Mouse (Mus musculus): ENCODE data around the gene Tshz2. TPM values are rescaled to one million over a fixed set of nuclear protein-coding genes. Genes with fewer than 3 reads are reported as not detected.
A peak's percentile ranks its signal among the peaks of the same experiment; 100 is the strongest.

Tshz2 gene
- polyA plus RNA-seq, 1 experiment from 2014 or later = 22.8 TPM

DNA sequence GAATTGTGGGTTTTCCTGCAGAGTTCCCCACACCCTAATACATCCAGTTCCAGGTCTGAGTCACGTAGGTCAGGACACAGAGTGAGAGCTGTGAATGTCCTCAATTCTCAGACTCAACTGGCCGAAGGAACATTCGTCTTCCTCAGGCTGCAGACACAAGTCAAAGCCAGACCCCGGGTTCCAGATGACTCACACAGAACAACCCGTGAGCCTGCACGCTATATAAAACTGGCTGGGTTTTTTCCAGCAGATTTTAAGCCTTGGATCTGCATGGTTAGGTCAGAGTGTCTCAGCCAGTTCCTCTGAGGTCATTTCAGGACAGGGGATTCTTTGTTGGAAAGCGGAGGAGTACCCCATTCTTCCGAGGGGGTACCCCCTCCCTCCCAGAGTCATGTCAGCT, 330.0 kb downstream of the Tshz2 start:
- 84% methylated on average over 8 of the region's 8 CpGs for WGBS
- H3K27ac ChIP-seq (ENCODE audit: low read length) = peak overlapping the region; percentile 12; the same call in 1 of the 2 replicates

GRCm38 (mm10) chr2:169970481-169970880, 337.7 kb downstream of the Tshz2 start:
- ATAC-seq = no peak
- WGBS = 92% methylated on average over 6 of the region's 6 CpGs
- Histone ChIP-seq H3K27ac (ENCODE audit: low read length) (no peak overlapping the region), H3K36me3 (ENCODE audit: control insufficient read depth, insufficient read depth, low read length) (no peaks in the 10 kb centered on the region), H3K9me3 (replicated peaks; ENCODE audit: control insufficient read depth, low read length, poor library complexity, severe bottlenecking) (0 out of 2 replicates have a peak, but pooled peaks cover 3% of the 10 kb centered on the region), H3K9ac (ENCODE audit: low read depth, low read length) (no peak overlapping the region), H3K4me3 (ENCODE audit: low read depth, low read length) (no peak overlapping the region), H3K27me3 (ENCODE audit: control insufficient read depth, insufficient read depth, low read depth, low read length) (no peaks in the 10 kb centered on the region), H3K4me2 (ENCODE audit: low read length) (no peak overlapping the region), H3K4me1 (ENCODE audit: control insufficient read depth, insufficient read depth, low read length) (no peaks in the 10 kb centered on the region)

More for the DNA sequence above, 330.0 kb downstream of the Tshz2 start:
- Histone ChIP-seq H3K4me3 (ENCODE audit: low read depth, low read length) (no peak overlapping the region), H3K27me3 (ENCODE audit: control insufficient read depth, insufficient read depth, low read depth, low read length) (no peaks in the 10 kb centered on the region), H3K9me3 (replicated peaks; ENCODE audit: control insufficient read depth, low read length, poor library complexity, severe bottlenecking) (no peaks in the 10 kb centered on the region), H3K4me2 (ENCODE audit: low read length) (no peak overlapping the region), H3K4me1 (ENCODE audit: control insufficient read depth, insufficient read depth, low read length) (peaks cover 10% of the 10 kb centered on the region), H3K36me3 (ENCODE audit: control insufficient read depth, insufficient read depth, low read length) (no peaks in the 10 kb centered on the region), H3K9ac (ENCODE audit: low read depth, low read length) (no peak overlapping the region)
- no peak for ATAC-seq

GRCm38 (mm10) chr2:169982925-169983324, 350.1 kb downstream of the Tshz2 start:
- no peaks in the 10 kb centered on the region for H3K9me3 ChIP-seq (replicated peaks; ENCODE audit: control insufficient read depth, low read length, poor library complexity, severe bottlenecking)
- no peak overlapping the region for H3K9ac ChIP-seq (ENCODE audit: low read depth, low read length)
- no peak for ATAC-seq
- no peak overlapping the region for H3K4me3 ChIP-seq (ENCODE audit: low read depth, low read length)
- no peak overlapping the region for H3K27ac ChIP-seq (ENCODE audit: low read length)
- H3K4me1 ChIP-seq (ENCODE audit: control insufficient read depth, insufficient read depth, low read length) = no peaks in the 10 kb centered on the region
- 88% methylated on average over 10 of the region's 10 CpGs for WGBS
- no peaks in the 10 kb centered on the region for H3K36me3 ChIP-seq (ENCODE audit: control insufficient read depth, insufficient read depth, low read length)
- H3K4me2 ChIP-seq (ENCODE audit: low read length) = no peak overlapping the region
- H3K27me3 ChIP-seq (ENCODE audit: control insufficient read depth, insufficient read depth, low read depth, low read length) = no peaks in the 10 kb centered on the region

- no peak overlapping the region for H3K4me2 ChIP-seq (ENCODE audit: low read length)
- H3K36me3 ChIP-seq (ENCODE audit: control insufficient read depth, insufficient read depth, low read length) = no peaks in the 10 kb centered on the region
- 74% methylated on average over 13 of the region's 13 CpGs for WGBS
- no peak overlapping the region for H3K9ac ChIP-seq (ENCODE audit: low read depth, low read length)
- no peak for ATAC-seq
- H3K9me3 ChIP-seq (replicated peaks; ENCODE audit: control insufficient read depth, low read length, poor library complexity, severe bottlenecking) = no peaks in the 10 kb centered on the region
- H3K27ac ChIP-seq (ENCODE audit: low read length) = no peak overlapping the region
- H3K27me3 ChIP-seq (ENCODE audit: control insufficient read depth, insufficient read depth, low read depth, low read length) = no peaks in the 10 kb centered on the region
- no peaks in the 10 kb centered on the region for H3K4me1 ChIP-seq (ENCODE audit: control insufficient read depth, insufficient read depth, low read length)
- no peak overlapping the region for H3K4me3 ChIP-seq (ENCODE audit: low read depth, low read length)
Observed at GRCm38 (mm10) chr2:169987186-169987585, 354.4 kb downstream of the Tshz2 start.

GRCm38 (mm10) chr2:169989186-169989585, 356.4 kb downstream of the Tshz2 start:
- Histone ChIP-seq H3K4me3 (ENCODE audit: low read depth, low read length) (no peak overlapping the region), H3K27ac (ENCODE audit: low read length) (no peak overlapping the region), H3K36me3 (ENCODE audit: control insufficient read depth, insufficient read depth, low read length) (no peaks in the 10 kb centered on the region), H3K9ac (ENCODE audit: low read depth, low read length) (no peak overlapping the region), H3K4me2 (ENCODE audit: low read length) (no peak overlapping the region), H3K27me3 (ENCODE audit: control insufficient read depth, insufficient read depth, low read depth, low read length) (no peaks in the 10 kb centered on the region), H3K9me3 (replicated peaks; ENCODE audit: control insufficient read depth, low read length, poor library complexity, severe bottlenecking) (no peaks in the 10 kb centered on the region), H3K4me1 (ENCODE audit: control insufficient read depth, insufficient read depth, low read length) (no peaks in the 10 kb centered on the region)
- 98% methylated on average over 1 of the region's 1 CpGs for WGBS
- ATAC-seq = no peak

DNA sequence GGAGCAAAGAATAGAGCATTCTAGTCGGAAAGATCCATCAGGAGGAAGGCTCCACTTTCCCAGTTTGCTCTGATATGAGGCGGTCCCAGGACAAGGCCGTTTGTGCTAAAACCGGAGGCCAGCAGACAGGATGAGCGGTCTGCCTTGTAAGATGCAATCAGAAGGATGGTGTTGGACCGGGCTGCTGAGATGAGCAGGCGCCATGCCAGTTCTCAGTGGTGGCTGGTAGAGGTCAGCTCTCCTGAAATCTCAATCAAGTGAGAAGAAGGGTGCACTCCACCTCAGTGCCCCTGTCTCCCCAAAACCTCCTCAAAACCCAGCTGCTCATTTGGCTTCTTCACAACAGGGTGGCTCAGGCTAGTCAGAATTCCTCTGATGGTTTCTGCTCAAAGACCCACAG, 358.2 kb downstream of the Tshz2 start:
- 87% methylated on average over 7 of the region's 7 CpGs for WGBS
- no peak for ATAC-seq

DNA sequence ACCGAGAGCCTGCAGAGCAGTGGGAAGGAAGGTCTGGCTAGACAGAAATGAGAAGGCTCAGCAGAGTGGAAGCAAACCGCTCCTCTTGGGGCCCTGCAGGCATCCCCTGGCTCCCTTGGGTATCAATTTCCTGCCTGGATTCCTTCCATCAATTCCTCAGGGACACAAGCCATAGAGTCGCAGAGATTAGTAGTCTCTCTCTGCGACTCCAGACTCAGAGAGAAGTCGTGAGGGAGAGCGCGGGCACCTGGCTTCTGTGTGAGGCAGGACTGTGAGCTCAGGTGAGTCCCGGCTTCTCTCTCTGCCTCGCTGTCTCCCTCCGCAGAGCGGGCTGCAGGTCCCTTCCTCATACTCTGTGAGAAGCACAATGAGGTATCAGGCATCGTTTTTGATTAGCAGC, 363.2 kb downstream of the Tshz2 start:
- H3K27ac ChIP-seq (ENCODE audit: low read length) = peak overlapping the region; percentile 43; the same call in 1 of the 2 replicates
- WGBS = 42% methylated on average over 12 of the region's 12 CpGs

More for the DNA sequence above, 358.2 kb downstream of the Tshz2 start:
- no peaks in the 10 kb centered on the region for H3K36me3 ChIP-seq (ENCODE audit: control insufficient read depth, insufficient read depth, low read length)
- H3K9me3 ChIP-seq (replicated peaks; ENCODE audit: control insufficient read depth, low read length, poor library complexity, severe bottlenecking) = no peaks in the 10 kb centered on the region
- no peak overlapping the region for H3K27ac ChIP-seq (ENCODE audit: low read length)
- H3K4me2 ChIP-seq (ENCODE audit: low read length) = no peak overlapping the region
- no peak overlapping the region for H3K9ac ChIP-seq (ENCODE audit: low read depth, low read length)
- peaks cover 5% of the 10 kb centered on the region for H3K4me1 ChIP-seq (ENCODE audit: control insufficient read depth, insufficient read depth, low read length)
- no peak overlapping the region for H3K4me3 ChIP-seq (ENCODE audit: low read depth, low read length)
- no peaks in the 10 kb centered on the region for H3K27me3 ChIP-seq (ENCODE audit: control insufficient read depth, insufficient read depth, low read depth, low read length)

GRCm38 (mm10) chr2:169996501-169997237, 363.9 kb downstream of the Tshz2 start:
- Histone ChIP-seq H3K4me2 (ENCODE audit: low read length) (no peak overlapping the region), H3K27ac (ENCODE audit: low read length) (peak overlapping the region; percentile 77)

More for the DNA sequence above, 363.2 kb downstream of the Tshz2 start:
- Histone ChIP-seq H3K9ac (ENCODE audit: low read depth, low read length) (peak overlapping the region; percentile 15; the same call in 1 of the 2 replicates), H3K9me3 (replicated peaks; ENCODE audit: control insufficient read depth, low read length, poor library complexity, severe bottlenecking) (no peaks in the 10 kb centered on the region), H3K4me3 (ENCODE audit: low read depth, low read length) (no peak overlapping the region), H3K36me3 (ENCODE audit: control insufficient read depth, insufficient read depth, low read length) (no peaks in the 10 kb centered on the region), H3K4me1 (ENCODE audit: control insufficient read depth, insufficient read depth, low read length) (peaks cover 42% of the 10 kb centered on the region), H3K4me2 (ENCODE audit: low read length) (0 out of 2 replicates have a peak overlapping the region, but pooled peaks have one; percentile 7), H3K27me3 (ENCODE audit: control insufficient read depth, insufficient read depth, low read depth, low read length) (no peaks in the 10 kb centered on the region)
- ATAC-seq = peak; percentile 29; the same call in 1 of the 2 replicates

GRCm38 (mm10) chr2:169997276-169998049, 364.6 kb downstream of the Tshz2 start:
- Histone ChIP-seq H3K36me3 (ENCODE audit: control insufficient read depth, insufficient read depth, low read length) (no peaks in the 10 kb centered on the region), H3K27ac (ENCODE audit: low read length) (peak overlapping the region; percentile 77; the same call in 1 of the 2 replicates), H3K9me3 (replicated peaks; ENCODE audit: control insufficient read depth, low read length, poor library complexity, severe bottlenecking) (no peaks in the 10 kb centered on the region), H3K4me2 (ENCODE audit: low read length) (no peak overlapping the region), H3K4me1 (ENCODE audit: control insufficient read depth, insufficient read depth, low read length) (peaks cover 43% of the 10 kb centered on the region), H3K4me3 (ENCODE audit: low read depth, low read length) (no peak overlapping the region), H3K9ac (ENCODE audit: low read depth, low read length) (peak overlapping the region; percentile 13; the same call in 1 of the 2 replicates), H3K27me3 (ENCODE audit: control insufficient read depth, insufficient read depth, low read depth, low read length) (no peaks in the 10 kb centered on the region)
- WGBS = 52% methylated on average over 15 of the region's 16 CpGs
- no peak for ATAC-seq

More at GRCm38 (mm10) chr2:169996501-169997237, 363.9 kb downstream of the Tshz2 start:
- no peaks in the 10 kb centered on the region for H3K27me3 ChIP-seq (ENCODE audit: control insufficient read depth, insufficient read depth, low read depth, low read length)
- peaks cover 42% of the 10 kb centered on the region for H3K4me1 ChIP-seq (ENCODE audit: control insufficient read depth, insufficient read depth, low read length)
- H3K9me3 ChIP-seq (replicated peaks; ENCODE audit: control insufficient read depth, low read length, poor library complexity, severe bottlenecking) = no peaks in the 10 kb centered on the region
- WGBS = 49% methylated on average over 16 of the region's 16 CpGs
- H3K4me3 ChIP-seq (ENCODE audit: low read depth, low read length) = no peak overlapping the region
- no peaks in the 10 kb centered on the region for H3K36me3 ChIP-seq (ENCODE audit: control insufficient read depth, insufficient read depth, low read length)
- no peak overlapping the region for H3K9ac ChIP-seq (ENCODE audit: low read depth, low read length)
- ATAC-seq = no peak
